Mouse (Mus musculus): ENCODE measurements around the gene Rassf1. TPM values are rescaled to one million over a fixed set of nuclear protein-coding genes. Genes with fewer than 3 reads are reported as not detected.

Rassf1 gene
- polyA plus RNA-seq, 1 experiment from 2014 or later: 47.7 TPM

DNA sequence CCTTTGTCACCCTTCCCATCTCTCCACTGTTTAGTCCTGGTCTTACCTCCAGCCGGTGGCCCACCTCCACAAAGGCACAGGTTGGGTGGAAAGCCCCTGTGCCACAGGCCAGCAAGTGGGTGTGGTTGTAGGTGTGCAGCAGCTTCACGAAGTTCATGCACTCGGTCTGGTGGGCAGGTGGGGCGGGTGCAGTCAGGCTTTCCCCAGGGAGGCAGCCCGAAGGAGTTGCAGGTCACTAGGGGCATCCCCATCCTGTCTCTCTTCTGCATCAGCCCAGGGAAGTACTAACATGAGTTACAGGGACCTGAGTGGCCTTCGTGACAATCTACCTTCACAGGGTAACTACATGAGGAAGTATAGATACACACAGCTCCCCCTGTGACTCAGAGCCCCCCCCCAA, 51.9 kb downstream of the Rassf1 start:
- peaks cover 28 to 44% of the 10 kb centered on the region in 2 experiments for H3K4me1 ChIP-seq (ENCODE audit: control insufficient read depth in 2 of 2, insufficient read depth in 2 of 2, low read length in 2 of 2)
- no peak overlapping the region for H3K4me3 ChIP-seq (ENCODE audit: control insufficient read depth in 1 of 2, insufficient read depth in 1 of 2, low read depth in 1 of 2, low read length in 2 of 2)
- ATAC-seq (ENCODE audit: insufficient number of reproducible peaks, insufficient read depth, low FRiP score, low read depth): no peak
- H3K27me3 ChIP-seq (ENCODE audit: control insufficient read depth, insufficient read depth, low read length): 0 out of 2 replicates have a peak, but pooled peaks cover 3% of the 10 kb centered on the region
- no peaks in the 10 kb centered on the region for H3K9me3 ChIP-seq (ENCODE audit: control insufficient read depth, low read length)
- H3K9ac ChIP-seq (ENCODE audit: low read length): no peak overlapping the region
- H3K36me3 ChIP-seq (ENCODE audit: control insufficient read depth, insufficient read depth, low read length): no peaks in the 10 kb centered on the region
- no peak overlapping the region for H3K4me2 ChIP-seq (ENCODE audit: low read length)
- H3K27ac ChIP-seq (replicated peaks in 1 of 2; ENCODE audit: control insufficient read depth in 1 of 2, insufficient read depth in 1 of 2, low read depth in 2 of 2, low read length in 2 of 2): no peak overlapping the region
- WGBS: 74% methylated on average over 6 of the region's 6 CpGs

DNA sequence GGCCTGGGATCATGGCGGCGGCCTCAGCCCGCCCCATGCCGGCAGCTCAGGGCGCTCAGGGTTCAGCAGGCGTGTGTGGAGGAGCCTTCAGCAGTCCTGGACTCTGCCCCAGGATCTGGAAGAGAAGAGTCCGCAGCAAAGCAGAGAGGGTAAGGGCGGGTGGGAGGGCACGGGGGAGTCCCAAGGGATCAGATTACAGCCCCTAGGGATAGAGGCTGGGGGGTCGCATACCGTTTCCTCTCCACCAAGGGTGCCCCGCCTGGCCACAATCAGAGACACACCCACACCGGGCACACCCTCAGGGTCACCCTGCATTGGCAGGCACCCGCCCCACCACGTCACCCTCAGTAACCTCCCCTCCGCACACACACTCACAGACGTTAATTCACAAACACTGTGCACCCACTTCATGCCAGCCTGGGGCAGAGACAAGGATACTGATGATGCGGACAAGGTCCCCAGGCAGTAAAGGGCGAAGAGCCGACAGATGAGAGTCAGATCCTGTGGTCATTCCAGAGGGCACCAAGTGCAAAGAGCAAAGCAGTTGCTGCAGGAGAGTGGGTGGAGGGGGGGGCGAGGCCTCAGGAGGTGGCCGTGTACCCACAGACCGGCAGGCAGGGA, 53.8 kb downstream of the Rassf1 start:
- WGBS: 40% methylated on average over 23 of the region's 23 CpGs

DNA sequence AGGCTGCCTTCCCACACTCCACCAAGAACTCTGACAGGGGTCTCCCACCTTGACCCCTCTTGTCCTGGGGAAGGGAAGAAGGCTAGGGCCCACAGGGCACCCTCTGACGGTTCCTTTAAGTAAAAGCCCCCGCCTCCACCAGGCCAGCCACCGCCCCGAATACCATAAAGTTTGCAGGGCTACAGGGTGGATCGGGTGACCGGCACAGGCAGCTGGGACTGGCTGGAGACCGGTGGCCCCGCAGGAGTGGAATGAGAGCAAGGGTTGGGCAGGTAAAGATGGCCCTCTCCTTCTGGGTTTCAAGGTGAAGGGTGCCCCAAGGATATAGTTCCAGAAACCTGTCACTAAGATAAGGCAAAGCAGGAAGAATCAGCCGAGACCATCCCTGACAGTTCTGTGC, 55.2 kb downstream of the Rassf1 start:
- H3K27me3 ChIP-seq (ENCODE audit: control insufficient read depth, insufficient read depth, low read length): no peaks in the 10 kb centered on the region
- H3K4me1 ChIP-seq (ENCODE audit: control insufficient read depth in 2 of 2, insufficient read depth in 2 of 2, low read length in 2 of 2): peaks cover 49 to 72% of the 10 kb centered on the region in 2 experiments
- 16% methylated on average over 9 of the region's 9 CpGs for whole genome bisulfite sequencing
- no peaks in the 10 kb centered on the region for H3K9me3 ChIP-seq (ENCODE audit: control insufficient read depth, low read length)
- H3K4me2 ChIP-seq (ENCODE audit: low read length): peak overlapping the region; percentile 61
- peak overlapping the region; percentile 70 for H3K9ac ChIP-seq (ENCODE audit: low read length)
- peak overlapping the region; percentile 36 to 37 for H3K4me3 ChIP-seq (ENCODE audit: control insufficient read depth in 1 of 2, insufficient read depth in 1 of 2, low read depth in 1 of 2, low read length in 2 of 2)
- ATAC-seq (ENCODE audit: insufficient number of reproducible peaks, insufficient read depth, low FRiP score, low read depth): no peak
- peak overlapping the region; percentile 20 to 83; a peak in 3 of 4 replicates for H3K27ac ChIP-seq (replicated peaks in 1 of 2; ENCODE audit: control insufficient read depth in 1 of 2, insufficient read depth in 1 of 2, low read depth in 2 of 2, low read length in 2 of 2)
- no peaks in the 10 kb centered on the region for H3K36me3 ChIP-seq (ENCODE audit: control insufficient read depth, insufficient read depth, low read length)

More for the DNA sequence above, 53.8 kb downstream of the Rassf1 start:
- Histone ChIP-seq H3K4me2 (ENCODE audit: low read length) (peak overlapping the region; percentile 50), H3K27ac (replicated peaks in 1 of 2; ENCODE audit: control insufficient read depth in 1 of 2, insufficient read depth in 1 of 2, low read depth in 2 of 2, low read length in 2 of 2) (peak overlapping the region in 1 of 2 experiments; percentile 37; a peak in 1 of 4 replicates), H3K9me3 (ENCODE audit: control insufficient read depth, low read length) (no peaks in the 10 kb centered on the region), H3K36me3 (ENCODE audit: control insufficient read depth, insufficient read depth, low read length) (no peaks in the 10 kb centered on the region), H3K9ac (ENCODE audit: low read length) (peak overlapping the region; percentile 63), H3K4me1 (ENCODE audit: control insufficient read depth in 2 of 2, insufficient read depth in 2 of 2, low read length in 2 of 2) (peaks cover 40 to 63% of the 10 kb centered on the region in 2 experiments), H3K27me3 (ENCODE audit: control insufficient read depth, insufficient read depth, low read length) (0 out of 2 replicates have a peak, but pooled peaks cover 3% of the 10 kb centered on the region), H3K4me3 (ENCODE audit: control insufficient read depth in 1 of 2, insufficient read depth in 1 of 2, low read depth in 1 of 2, low read length in 2 of 2) (no peak overlapping the region; a peak in 1 of 4 replicates)
- ATAC-seq (ENCODE audit: insufficient number of reproducible peaks, insufficient read depth, low FRiP score, low read depth): no peak

DNA sequence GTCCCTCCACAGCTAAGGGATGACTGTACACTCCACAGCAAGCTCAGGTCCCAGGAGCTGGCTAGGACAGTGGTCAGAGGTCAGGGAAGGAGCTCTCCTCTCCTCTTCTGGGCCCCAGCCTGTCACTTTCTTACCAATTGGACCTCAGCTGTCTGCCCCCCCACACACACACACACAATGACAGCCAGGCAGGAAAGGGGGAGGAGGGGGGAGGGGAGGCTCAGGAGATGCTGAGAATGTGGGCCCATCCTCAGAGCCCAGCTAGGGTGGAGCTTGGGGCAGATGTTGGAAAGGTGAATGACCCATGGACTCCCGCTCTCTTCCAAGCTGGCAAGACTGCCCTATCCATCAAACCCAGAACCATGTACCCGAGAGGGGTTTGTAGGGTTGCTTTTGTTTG, 55.7 kb downstream of the Rassf1 start:
- no peaks in the 10 kb centered on the region for H3K27me3 ChIP-seq (ENCODE audit: control insufficient read depth, insufficient read depth, low read length)
- peaks cover 54 to 76% of the 10 kb centered on the region in 2 experiments for H3K4me1 ChIP-seq (ENCODE audit: control insufficient read depth in 2 of 2, insufficient read depth in 2 of 2, low read length in 2 of 2)
- WGBS: 84% methylated on average over 2 of the region's 2 CpGs
- no peak for ATAC-seq (ENCODE audit: insufficient number of reproducible peaks, insufficient read depth, low FRiP score, low read depth)
- H3K4me3 ChIP-seq (ENCODE audit: control insufficient read depth in 1 of 2, insufficient read depth in 1 of 2, low read depth in 1 of 2, low read length in 2 of 2): peak overlapping the region; percentile 36 to 37
- peak overlapping the region; percentile 20 to 83; a peak in 3 of 4 replicates for H3K27ac ChIP-seq (replicated peaks in 1 of 2; ENCODE audit: control insufficient read depth in 1 of 2, insufficient read depth in 1 of 2, low read depth in 2 of 2, low read length in 2 of 2)
- no peaks in the 10 kb centered on the region for H3K36me3 ChIP-seq (ENCODE audit: control insufficient read depth, insufficient read depth, low read length)
- peak overlapping the region; percentile 61 for H3K4me2 ChIP-seq (ENCODE audit: low read length)
- peak overlapping the region; percentile 70 for H3K9ac ChIP-seq (ENCODE audit: low read length)
- no peaks in the 10 kb centered on the region for H3K9me3 ChIP-seq (ENCODE audit: control insufficient read depth, low read length)

DNA sequence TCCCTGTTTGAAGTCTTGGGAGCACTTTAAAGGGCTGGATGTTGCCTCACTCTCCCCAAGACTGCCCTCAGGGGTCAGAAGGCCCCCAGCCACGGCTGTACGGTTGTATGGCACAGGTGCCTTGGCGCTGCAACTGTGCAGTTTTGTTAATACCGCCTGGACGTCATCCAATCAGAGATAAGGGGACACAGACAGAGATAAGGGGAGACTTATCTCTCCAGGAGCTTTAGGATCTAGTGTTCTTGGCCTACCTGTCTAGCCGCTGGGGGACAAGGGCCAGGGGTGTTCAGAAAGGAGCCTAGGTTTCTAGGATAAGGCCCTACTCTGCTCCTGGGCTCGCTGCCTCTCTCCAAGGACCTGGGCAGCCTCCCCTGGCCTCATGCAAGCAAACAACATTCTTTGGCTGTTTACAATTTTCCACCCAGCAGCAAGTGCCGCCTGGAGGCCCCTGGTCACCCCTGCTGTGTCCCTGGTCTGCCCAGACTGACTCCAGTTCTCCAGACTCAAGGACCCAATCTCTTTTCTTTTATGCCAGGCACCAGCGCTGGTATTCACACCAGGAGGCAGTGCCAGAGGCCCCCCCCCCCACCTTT, 56.4 kb downstream of the Rassf1 start:
- H3K4me3 ChIP-seq (ENCODE audit: control insufficient read depth in 1 of 2, insufficient read depth in 1 of 2, low read depth in 1 of 2, low read length in 2 of 2): 0 out of 4 replicates have a peak overlapping the region, but pooled peaks of 1 of the 2 experiments have one; percentile 9
- peak overlapping the region; percentile 56 to 83; a peak in 3 of 4 replicates for H3K27ac ChIP-seq (replicated peaks in 1 of 2; ENCODE audit: control insufficient read depth in 1 of 2, insufficient read depth in 1 of 2, low read depth in 2 of 2, low read length in 2 of 2)
- no peaks in the 10 kb centered on the region for H3K9me3 ChIP-seq (ENCODE audit: control insufficient read depth, low read length)
- no peak for ATAC-seq (ENCODE audit: insufficient number of reproducible peaks, insufficient read depth, low FRiP score, low read depth)
- H3K36me3 ChIP-seq (ENCODE audit: control insufficient read depth, insufficient read depth, low read length): no peaks in the 10 kb centered on the region
- WGBS: 17% methylated on average over 9 of the region's 9 CpGs
- H3K9ac ChIP-seq (ENCODE audit: low read length): peak overlapping the region; percentile 70
- H3K4me1 ChIP-seq (ENCODE audit: control insufficient read depth in 2 of 2, insufficient read depth in 2 of 2, low read length in 2 of 2): peaks cover 52 to 75% of the 10 kb centered on the region in 2 experiments
- H3K4me2 ChIP-seq (ENCODE audit: low read length): peak overlapping the region; percentile 61
- H3K27me3 ChIP-seq (ENCODE audit: control insufficient read depth, insufficient read depth, low read length): no peaks in the 10 kb centered on the region

DNA sequence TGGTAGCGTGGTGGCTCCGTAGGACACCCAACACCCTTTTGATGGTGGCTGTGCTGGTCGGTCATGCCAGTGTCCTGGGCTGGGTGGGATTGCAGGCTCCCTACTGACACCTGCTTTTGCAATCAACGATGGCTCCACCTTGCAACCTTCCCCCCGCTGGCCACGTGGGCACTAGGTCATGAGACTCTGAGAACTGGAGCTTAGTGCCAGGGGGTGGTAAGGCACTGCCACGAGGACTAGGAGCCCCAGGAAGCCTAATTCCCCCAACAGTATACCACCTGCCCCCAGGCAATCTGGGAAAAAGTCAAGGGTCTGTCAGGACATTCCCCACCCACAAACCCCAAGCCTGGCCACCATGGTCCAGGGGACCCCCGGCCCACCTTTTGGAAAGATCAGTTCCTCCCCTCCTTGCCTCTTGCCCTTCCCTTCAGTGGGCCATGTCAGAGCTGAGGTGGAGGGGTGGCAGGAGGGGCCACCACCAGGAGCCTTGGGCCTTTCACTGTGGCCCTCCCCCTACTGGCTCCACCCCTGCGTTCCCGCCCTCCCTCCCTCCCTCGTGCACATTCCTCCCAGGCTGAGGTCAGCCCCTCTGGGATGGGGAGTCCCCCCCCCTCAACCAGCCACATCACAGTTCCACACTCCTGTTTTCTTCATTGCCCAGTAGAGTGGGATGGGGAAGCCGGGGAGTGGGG, 57.5 kb downstream of the Rassf1 start, which contains the start of gene Sema3b:
Sema3b (minus strand) TSS at position 489 of the 692 bp plus-strand sequence.
- H3K27ac ChIP-seq (replicated peaks in 1 of 2; ENCODE audit: control insufficient read depth in 1 of 2, insufficient read depth in 1 of 2, low read depth in 2 of 2, low read length in 2 of 2): peak within 1 kb of the TSS; percentile 56 to 83; a peak in 3 of 4 replicates
- ATAC-seq (ENCODE audit: insufficient number of reproducible peaks, insufficient read depth, low FRiP score, low read depth): peak; percentile 8; the same call in 1 of the 2 replicates
- peaks cover 4% of the 10 kb centered on the region for H3K36me3 ChIP-seq (ENCODE audit: control insufficient read depth, insufficient read depth, low read length)
- peaks cover 52 to 75% of the 10 kb centered on the region in 2 experiments for H3K4me1 ChIP-seq (ENCODE audit: control insufficient read depth in 2 of 2, insufficient read depth in 2 of 2, low read length in 2 of 2)
- peak within 1 kb of the TSS; percentile 70 for H3K9ac ChIP-seq (ENCODE audit: low read length)
- 50% methylated on average over 11 of the region's 12 CpGs for WGBS
- H3K4me3 ChIP-seq (ENCODE audit: control insufficient read depth in 1 of 2, insufficient read depth in 1 of 2, low read depth in 1 of 2, low read length in 2 of 2): 0 out of 4 replicates have a peak within 1 kb of the TSS, but pooled peaks of 1 of the 2 experiments have one; percentile 9
- H3K27me3 ChIP-seq (ENCODE audit: control insufficient read depth, insufficient read depth, low read length): no peaks in the 10 kb centered on the region
- no peaks in the 10 kb centered on the region for H3K9me3 ChIP-seq (ENCODE audit: control insufficient read depth, low read length)
- peak within 1 kb of the TSS; percentile 61 for H3K4me2 ChIP-seq (ENCODE audit: low read length)

DNA sequence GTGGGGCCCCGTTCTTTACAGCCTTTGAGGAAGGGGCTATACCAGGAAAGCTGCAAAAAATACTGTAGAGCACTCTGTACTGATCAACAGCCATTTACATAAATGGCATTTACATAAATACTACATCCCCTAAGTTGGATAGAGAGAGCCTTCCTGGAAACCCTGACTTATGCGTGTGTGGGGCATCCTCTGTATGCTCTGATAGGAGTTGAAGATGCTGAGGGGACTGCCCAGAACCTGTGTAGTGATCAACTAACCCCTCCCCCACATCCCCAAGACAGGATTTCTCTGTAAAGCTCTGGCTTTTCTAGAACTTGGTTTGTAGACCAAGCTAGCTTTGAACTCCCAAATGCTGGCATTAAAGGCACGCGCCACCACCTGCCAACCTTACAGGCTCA, 58.1 kb downstream of the Rassf1 start:
- Histone ChIP-seq H3K9me3 (ENCODE audit: control insufficient read depth, low read length) (no peaks in the 10 kb centered on the region), H3K36me3 (ENCODE audit: control insufficient read depth, insufficient read depth, low read length) (peaks cover 9% of the 10 kb centered on the region), H3K9ac (ENCODE audit: low read length) (no peak overlapping the region), H3K4me3 (ENCODE audit: control insufficient read depth in 1 of 2, insufficient read depth in 1 of 2, low read depth in 1 of 2, low read length in 2 of 2) (no peak overlapping the region), H3K4me2 (ENCODE audit: low read length) (peak overlapping the region; percentile 61; the same call in 1 of the 2 replicates), H3K27me3 (ENCODE audit: control insufficient read depth, insufficient read depth, low read length) (no peaks in the 10 kb centered on the region), H3K4me1 (ENCODE audit: control insufficient read depth in 2 of 2, insufficient read depth in 2 of 2, low read length in 2 of 2) (peaks cover 51 to 70% of the 10 kb centered on the region in 2 experiments), H3K27ac (replicated peaks in 1 of 2; ENCODE audit: control insufficient read depth in 1 of 2, insufficient read depth in 1 of 2, low read depth in 2 of 2, low read length in 2 of 2) (no peak overlapping the region)
- WGBS: 69% methylated on average over 4 of the region's 4 CpGs
- ATAC-seq (ENCODE audit: insufficient number of reproducible peaks, insufficient read depth, low FRiP score, low read depth): no peak

All from heart, embryonic 14.5 days (tissue).